Mouse (Mus musculus) spleen, postnatal 4 days (tissue): ENCODE results near the gene Atxn1.

Source experiments
- DNase-seq, 2 experiments: peaks; one replicate each; pipeline ENCODE4 v3.0.0; 2022; ENCODE audit warnings: low spot score in 2 of 2

Atxn1 gene

DNA sequence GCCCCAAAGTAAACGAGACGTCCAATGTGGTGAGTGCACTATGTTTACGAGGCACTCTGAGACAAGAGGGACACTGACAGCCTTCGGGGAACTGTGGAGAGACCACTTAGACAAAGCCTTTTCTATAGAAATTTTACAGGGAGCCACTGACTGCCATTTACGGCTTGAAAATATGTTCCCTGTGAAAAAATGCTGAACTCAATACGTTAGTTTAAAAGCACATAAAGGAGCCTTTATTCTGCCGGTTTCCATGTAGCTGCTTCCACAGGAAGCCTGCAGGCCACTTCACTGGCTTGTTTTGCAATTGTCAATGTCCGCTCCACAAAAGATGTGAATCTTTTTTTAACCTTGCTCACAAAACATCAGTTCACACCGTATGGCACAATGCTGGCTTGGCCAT lies 186.6 kb downstream of the Atxn1 start:
- no peak for DNase-seq

DNA sequence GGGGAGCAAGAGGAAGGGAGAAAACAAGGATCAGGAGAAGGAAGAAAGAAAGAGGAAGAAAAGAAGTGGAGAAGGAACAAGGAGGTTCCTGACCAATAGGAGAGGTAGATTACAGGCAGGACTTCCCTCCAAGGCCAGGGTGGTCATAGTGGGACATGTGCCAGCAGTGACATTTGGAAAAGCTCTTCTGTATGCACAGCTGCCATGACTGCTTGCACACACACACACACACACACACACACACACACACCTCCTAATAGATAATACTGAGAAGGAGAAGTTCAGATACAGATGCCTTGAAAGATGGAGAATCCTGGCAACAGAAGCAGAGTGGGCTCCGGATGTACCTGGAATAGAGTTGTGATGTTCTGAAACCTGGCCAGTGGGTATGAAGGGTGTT lies 189.3 kb downstream of the Atxn1 start:
- no peak for DNase-seq

DNA sequence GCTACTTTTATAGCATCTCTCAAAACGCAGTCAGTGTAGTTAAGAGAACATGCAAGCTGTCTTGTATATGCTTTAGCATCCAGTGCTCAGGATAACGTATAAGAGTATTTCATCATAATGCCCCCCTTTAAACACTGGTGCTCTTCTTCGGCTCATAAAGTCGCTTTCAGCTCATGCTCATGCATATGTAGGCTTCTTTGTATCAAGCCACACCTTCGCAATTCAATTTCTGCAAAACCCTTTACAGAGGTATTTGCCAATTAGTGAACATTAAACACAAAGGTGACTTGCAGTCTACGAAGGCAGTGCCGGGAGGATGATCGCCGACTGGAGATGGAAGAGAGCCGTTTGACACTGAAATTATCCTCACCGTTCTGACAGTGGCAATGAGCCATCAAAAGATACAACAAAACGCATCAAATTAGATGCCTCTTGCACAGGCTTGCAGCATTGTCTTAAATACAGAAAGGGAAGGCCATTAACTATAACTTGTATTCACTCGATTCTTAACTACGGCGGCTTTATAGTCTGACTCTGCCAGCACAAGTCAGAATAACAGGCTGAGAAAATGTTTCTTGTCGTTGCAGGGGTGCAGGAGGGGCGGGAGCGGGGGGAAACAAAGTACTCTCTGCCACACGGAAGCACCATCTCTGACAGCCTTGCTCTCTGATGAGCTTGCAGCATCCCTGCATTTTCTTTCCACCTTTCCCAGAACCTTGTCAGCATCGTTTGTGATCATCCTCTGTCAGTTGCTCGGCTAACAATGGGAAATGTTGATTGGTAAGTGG lies 191.2 kb downstream of the Atxn1 start:
- DNase-seq, result no peak

DNA sequence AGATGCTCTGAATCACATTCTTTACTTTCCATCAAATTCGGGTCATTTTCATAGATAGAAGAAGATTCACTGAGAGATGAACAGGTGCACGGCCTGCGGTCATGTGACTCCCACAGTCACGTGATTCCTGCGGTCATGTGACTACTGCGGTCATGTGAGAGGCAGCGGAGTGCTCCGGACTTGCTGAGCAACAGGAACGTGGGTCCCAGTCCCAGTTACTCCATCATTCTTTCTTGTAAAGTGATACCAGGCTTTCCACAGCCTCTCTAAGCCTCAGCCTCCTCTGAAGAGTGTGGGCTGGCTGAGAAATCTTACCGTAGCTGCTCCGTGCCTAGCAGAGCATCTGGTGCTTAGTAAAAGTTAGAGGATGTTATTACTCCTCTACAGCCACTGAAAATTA lies 195.1 kb downstream of the Atxn1 start:
- DNase-seq, result no peak

DNA sequence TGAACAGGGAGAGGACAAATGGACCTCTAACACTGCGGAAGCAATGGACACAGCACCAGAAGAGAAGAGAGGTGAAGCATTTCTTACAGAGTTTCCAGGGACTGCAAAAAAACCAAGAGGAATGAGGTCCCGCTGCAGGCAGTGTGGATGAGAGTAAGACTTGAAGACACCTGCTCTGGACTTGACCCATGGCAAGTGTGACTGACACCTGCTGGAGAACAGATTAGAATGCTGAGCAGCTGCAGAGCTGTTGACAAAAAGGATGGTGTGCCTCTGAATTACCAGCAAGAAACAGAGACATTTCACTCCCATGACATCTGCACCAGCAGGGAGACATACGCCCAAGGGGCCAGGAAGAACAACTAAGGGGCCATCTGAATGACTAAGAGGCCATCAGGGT lies 196.6 kb downstream of the Atxn1 start:
- no peak for DNase-seq

DNA sequence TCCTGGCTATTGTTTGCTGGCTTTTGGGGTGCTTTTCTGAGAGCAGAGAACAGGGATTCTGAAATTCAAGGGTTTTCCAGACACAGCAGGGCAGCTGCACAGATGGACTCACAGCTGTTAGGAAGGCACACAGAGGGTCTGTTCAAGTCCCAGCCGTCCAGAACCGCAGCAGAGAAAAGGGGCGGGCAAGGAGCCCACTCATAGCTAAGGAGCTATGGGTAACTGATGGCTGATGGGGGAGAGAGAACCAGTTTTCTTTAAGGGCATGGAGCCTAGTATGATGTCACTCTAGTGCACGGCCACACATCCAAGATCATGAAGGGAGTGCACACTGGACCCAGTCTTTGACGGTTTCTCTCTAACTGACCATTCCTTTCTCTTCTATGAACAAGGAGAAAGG lies 200.5 kb downstream of the Atxn1 start:
- no peak for DNase-seq

DNA sequence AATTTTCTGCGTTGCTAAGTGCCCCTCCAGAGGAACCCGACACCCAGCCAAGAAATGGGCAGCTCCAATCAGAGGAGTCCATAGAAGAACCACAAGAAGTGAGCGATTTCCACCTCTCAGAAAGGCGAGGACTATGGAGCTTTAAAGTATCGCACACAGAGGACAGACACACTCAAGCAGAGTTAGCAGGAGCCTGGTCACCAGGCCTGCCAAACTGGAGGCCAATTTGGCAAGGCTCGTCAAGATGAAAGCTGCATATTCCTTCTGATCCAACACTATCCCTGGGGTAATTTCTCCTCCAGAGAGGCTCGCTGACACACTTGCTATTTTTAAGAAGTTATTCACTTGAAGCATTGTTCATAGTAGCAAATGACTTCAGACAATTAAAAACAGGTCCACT lies 202.5 kb downstream of the Atxn1 start:
- DNase-seq, result no peak

DNA sequence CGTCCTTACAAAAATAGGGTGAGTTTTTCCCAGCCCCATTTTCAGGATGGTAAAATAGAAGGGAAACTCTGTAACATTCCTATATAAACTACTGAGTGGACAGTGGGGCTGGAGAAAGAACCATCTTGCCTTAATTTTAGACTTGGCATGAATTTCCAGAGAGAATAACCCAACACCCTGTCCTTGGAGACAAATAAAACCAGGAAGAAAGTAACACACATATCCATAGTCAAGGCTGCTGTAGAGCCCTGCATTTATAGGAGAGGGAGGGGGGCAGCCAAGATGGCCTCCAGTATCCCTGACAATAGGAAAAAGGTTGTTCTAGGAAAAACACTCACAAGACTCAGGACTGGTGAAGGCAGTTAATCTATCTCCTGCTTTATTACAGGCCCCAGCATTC lies 210.3 kb downstream of the Atxn1 start:
- no peak for DNase-seq

DNA sequence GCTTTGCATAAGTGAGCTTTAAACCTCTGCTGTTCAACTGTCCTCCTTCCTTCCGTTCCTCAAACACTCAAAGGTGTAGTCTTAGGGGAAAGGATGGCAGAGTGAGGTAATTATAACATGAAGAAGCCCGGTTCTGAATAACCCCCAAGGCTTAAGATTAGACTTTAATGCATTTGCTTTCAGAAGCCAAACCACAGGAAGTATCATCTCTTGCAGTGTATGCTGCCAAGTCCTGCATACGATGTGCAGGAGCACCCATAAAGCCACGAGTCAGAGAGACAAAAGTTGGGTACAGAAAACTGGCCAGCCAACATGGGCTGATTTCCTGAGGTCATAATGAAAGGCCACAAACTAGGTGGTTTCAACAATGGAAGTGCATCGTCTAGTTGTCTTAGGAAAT lies 212.3 kb downstream of the Atxn1 start:
- no peak for DNase-seq

DNA sequence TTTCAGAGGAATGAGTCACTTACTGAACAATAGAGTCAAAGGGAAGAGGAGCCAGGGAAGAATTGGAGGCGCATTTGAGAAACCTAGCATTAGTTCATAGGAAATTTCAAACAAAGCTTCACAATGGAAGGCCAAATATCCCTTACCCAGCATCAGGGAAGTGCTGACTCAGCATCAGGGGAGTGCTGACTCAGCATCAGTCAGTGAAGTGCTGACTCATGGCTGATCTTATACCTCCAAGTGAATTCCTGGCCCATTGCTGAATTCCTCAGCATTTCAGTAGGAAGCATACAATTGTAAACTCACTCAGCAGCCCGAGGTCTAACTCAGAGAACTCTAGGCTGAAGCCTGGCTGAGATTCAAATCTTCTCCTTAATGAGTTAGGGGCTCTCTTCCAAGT lies 213.6 kb downstream of the Atxn1 start:
- DNase-seq, result no peak

DNA sequence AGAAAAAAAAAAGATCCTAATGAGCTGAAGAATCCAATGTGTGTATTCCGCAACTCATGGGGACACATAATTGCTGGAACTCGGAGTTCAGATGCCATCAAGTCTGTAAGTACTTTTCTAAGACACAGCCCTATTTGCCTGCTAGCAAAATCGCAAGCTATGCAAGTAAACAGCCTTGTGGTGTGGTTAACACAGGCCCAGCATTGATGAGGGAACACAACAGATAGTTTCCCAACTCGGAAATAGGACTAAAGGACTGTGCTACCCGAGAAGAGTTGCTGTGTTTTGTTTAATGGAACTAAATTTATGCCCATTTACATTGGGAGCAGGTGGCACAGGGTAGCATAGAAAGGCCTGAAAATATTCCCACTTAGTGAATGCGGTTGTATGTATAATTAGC lies 214.2 kb downstream of the Atxn1 start:
- no peak for DNase-seq

DNA sequence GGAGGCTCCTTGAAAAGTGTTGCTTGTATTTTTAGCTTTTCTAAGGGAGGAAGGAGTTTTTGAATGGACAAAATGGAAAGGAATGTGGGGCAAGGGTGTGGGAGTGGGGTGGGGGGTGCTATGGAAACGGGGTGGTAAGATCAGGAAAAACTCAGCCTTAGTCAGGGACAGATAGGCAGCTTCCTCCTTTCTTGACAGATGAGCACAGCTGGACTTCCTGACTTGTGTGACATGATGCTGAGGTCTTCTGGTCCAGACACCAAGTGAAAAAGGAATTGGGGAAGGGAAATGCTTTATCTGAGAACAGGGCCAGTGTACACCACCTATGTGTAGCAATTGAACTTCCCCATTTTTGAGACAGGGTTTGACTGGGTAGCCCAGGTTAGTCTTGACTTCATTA lies 214.9 kb downstream of the Atxn1 start:
- no peak for DNase-seq

DNA sequence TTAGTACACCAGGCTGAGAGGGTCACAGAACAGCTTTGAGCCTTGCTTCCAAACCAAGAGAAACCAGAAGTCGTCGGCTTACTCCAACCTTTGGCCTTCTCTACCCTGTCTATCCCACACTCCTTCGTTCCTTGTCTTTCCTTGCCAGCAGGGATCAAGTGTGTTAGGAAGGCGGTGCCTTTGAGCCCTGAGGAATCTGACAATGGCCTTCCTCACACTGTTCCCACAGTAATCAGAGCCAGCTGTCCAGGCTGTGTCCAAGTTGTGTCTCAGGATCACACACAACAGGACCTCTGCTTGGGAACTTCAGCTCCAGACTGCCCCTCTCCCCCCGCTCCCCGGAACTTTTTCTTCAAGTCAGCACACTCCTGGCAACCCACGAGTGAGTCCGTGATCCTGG lies 215.6 kb downstream of the Atxn1 start:
- no peak for DNase-seq

DNA sequence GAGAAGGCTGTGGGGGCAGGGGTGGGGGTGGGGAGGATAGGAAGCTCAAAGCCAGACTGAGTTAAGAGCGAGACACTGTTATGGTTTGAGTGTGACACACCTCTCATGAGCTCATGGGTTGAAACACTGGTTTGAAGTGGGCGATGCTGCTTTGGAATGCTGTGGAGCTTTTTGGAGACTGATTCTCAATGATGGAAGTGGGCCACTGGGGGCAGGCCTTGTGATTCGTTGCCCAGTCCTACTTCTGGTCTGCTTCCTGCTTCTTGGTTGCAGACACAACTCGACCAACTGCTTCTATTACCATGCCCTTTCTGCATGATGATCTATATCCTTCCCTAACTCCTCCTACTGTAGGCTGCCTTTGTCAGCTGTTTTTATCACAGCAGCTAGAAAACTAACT lies 216.1 kb downstream of the Atxn1 start:
- DNase-seq, result no peak

DNA sequence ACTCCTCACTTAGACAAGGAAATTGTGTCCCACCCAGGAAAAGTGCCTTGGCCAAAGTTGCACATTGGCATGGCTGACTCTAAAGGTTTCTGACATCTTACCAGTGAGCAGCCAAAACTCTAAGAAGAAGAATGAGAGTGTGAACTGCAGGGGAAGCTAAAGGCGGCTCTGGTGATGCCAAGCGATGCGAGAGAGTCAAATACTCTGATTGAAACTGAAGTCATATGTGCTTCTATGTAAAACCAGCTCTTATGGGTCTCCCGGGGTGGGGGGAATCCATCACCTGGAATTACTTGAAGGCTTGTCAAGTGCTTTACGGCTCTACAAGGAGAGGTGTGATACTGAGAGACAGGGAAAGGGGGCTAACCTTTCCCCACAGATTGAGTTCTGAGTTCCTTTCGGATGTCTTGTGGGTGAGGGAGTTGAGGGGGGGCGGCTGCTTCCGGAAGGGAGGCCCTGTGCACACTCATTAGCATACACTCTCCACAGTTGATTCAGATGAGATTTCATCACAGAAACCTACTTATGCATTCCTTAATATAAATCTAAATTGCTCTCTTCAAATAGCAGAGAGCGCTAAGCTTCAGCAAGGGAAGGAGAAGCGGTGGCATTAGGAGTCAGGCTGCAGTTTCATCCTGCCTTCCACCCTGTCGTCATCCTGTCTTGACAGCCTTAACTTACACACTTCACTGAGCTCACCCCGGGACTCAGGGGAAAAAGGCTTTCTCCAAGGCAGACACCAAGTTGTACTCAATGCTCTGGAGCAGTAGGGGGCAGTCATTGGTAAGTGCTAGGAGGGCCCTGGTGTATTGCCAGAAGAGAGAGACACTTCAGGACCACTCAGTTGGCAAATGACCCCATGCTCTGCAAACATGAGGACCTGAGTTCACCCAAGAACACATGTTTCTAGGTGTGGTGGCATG lies 218.7 kb downstream of the Atxn1 start:
- DNase-seq, result no peak

DNA sequence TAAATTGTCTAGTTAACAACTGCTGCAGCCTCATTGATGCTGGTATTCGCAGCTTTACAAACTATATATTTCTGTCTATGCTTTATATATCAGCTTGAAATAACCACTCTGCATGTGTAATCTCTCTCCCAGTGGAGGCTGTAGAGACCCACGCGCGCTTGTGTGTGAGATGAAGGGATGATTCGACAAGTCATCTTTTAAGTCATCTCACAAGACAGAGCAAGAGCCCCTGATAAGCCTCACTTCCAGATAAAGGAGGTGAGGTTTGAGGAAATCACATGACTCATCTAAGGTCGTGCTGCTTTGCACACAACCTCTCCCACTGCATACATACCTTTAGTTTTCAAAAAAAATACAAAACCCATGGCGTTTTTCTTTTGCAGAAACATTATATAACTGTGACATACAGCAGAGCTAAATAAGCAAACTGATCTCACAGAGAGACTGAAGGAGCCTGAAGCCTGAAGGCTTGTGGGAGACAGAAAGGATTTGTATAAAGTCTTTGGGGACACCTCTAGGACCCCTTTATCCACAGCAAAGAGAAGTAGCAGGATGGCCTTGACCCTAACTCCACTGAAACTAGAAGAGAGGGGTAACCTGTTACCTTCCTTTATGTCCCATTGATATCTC lies 219.9 kb downstream of the Atxn1 start:
- no peak for DNase-seq

DNA sequence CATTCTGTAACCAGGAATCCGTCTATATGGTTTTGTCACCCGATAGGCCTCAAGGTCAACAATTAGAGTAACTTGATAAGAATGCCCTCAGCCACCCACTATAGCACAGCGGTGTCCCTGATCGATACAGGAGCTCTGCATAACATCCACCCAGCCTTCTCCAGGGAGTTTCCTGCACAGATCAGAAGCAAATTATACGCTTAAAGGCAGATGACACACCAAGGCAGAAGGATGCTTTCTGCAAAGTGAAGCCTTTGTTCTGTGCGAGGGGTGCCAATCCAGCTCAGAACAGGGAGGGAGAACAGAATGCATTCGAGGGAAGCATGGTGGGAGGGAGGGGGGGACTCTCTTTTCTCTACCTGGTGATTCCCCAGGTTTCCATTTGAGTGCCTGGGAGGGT lies 221.0 kb downstream of the Atxn1 start:
- no peak for DNase-seq

DNA sequence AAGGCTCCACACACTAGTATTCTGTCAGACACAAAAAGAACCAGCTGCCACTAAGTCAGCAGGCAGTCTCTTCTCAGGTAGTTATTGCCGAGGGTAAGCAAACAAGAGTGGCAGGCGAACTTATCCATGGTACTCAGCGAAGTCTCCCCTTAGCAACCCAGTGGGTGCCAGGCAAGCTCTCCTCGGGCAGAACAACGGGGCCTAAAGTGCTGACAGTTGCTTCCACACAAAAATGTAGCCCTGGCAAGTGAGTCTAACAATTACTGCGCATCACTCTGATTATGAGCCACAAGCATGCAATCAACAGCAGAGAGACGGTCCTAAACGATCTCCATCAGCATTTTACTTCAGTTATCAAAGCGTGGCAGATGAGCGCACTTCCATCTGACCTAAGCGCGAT lies 224.4 kb downstream of the Atxn1 start:
- no peak for DNase-seq

DNA sequence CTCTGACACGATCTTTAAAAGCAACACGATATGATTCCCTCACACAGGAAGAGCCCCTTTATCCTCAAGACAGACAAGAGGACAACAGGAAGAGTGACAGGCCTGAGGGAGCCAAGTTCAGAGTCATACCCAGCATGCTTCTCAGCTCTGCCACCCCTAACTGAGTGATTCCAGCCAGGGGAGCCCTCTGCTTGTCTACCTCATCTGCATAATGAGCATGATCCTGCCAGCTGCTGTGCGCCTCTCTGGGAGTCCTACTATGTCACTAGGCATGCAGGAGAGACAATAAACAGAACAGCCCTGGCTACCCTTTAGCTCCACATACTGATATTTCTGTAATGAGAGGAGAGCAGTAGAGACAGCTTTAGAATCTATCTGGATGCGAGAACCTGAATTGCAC lies 228.6 kb downstream of the Atxn1 start:
- DNase-seq, result no peak

DNA sequence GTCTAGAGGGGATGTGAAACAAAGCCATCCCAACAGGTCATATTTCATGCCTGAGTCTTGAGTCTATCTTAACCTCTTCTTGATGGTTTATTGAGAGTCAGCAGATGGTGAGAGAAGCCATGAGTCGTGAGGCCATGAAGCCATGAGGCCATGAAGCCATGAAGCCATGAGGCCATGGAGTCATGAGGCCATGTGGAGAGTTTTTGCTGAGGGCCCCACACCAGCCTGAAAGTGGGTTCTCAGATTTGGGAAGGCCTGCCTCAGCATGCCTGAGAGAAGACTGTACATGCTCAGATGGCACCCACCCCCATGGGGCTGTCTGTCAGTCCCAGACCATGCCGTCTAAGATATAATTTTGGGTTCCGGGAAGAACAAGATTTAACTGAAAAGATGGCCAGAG lies 229.0 kb downstream of the Atxn1 start:
- no peak for DNase-seq

DNA sequence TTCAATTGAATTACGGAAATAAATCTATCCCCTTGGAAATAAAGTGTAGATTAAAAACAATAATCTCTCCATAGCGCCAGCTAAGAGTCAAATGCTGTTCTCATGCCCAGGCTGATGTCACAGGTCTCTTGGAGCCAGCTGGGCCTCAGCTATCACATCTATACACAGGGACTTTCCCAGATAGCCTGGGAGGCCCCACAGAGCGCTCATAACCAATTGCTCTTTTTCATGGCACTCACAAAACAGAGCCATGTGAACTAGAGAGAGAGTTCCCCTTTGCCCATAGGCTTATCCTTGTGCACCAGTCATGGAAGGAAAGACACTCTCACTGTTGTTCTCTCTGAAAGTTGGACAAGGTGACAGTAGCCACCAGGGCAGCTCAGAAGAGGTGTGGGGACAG lies 230.3 kb downstream of the Atxn1 start:
- DNase-seq, result no peak

DNA sequence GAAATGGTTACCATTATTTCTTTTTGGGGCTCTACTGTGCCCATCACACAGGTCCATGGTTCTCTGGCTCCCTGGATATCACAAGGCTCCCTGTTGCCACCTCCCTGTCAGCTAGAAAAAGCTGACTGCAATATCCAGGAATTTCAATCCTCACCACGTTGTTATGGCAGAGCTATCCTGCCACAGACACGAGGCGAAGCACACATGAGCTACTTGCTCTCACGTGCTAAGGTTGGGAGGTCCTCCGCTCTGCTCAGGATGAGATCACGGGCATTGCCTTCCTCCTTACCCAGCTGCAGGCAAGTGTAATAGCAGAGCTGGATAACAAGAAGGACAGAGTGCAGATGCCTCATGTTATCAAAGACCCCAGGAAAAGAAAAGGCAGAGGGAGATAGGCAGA lies 232.2 kb downstream of the Atxn1 start:
- no peak for DNase-seq

DNA sequence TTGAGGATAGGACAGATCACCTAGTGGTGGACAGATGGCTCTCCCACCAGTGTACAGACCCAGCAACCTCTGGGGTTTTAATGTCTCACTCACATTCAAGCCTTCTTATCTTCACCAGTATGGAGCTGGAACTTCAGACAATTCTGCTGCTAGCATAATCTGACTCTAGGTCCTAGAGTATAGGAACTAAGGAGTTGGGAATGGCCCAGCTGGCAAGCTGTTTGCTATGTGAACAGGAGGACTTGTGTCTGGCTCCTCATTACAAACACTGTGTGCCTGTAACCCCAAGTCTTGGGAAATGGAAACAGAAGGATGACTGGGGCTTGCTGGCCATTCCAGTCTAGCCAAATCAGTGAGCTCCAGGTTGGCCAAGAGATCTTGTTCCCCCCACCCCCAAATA lies 237.9 kb downstream of the Atxn1 start:
- DNase-seq, result no peak
